Mouse (Mus musculus) heart, embryonic 16.5 days (tissue): Measurements from ENCODE around the gene Wipi1. TPM values are rescaled to one million over a fixed set of nuclear protein-coding genes. Genes with fewer than 3 reads are reported as not detected.
A peak's percentile ranks its signal among the peaks of the same experiment; 100 is the strongest.

Experiments used
- ATAC-seq: fragments of 200-750 bp; cut with Nextera tagmentation; replicated peaks from 2 replicates; pipeline ENCODE4 v1.8.0; 2017; ENCODE audit warnings: moderate number of reproducible peaks; ENCODE audit not compliant: insufficient read depth, low FRiP score; ENCODE audit errors: extremely low read depth
- H3K27ac ChIP-seq: fragments of 300-500 bp; sonication (generic); 2 replicates; pipeline ENCODE4 v1.5.1; 2014; ENCODE audit warnings: mild to moderate bottlenecking, low read length, control low read depth, moderate library complexity
- H3K27me3 ChIP-seq: fragments of 300-500 bp; sonication (generic); 2 replicates; pipeline ENCODE4 v1.6.1; 2014; ENCODE audit warnings: low read length, mixed read lengths; ENCODE audit not compliant: control insufficient read depth, insufficient read depth
- H3K36me3 ChIP-seq: fragments of 300-500 bp; sonication (generic); 2 replicates; pipeline ENCODE4 v1.6.1; 2014; ENCODE audit not compliant: control insufficient read depth, insufficient read depth
- H3K4me1 ChIP-seq: fragments of 300-500 bp; sonication (generic); 2 replicates; pipeline ENCODE4 v1.6.1; 2014; ENCODE audit warnings: low read length, mixed read lengths; ENCODE audit not compliant: control insufficient read depth, insufficient read depth
- H3K4me2 ChIP-seq: fragments of 300-500 bp; sonication (generic); 2 replicates; pipeline ENCODE4 v1.6.1; 2014; ENCODE audit warnings: low read depth, mild to moderate bottlenecking, control low read depth, low read length
- H3K4me3 ChIP-seq: fragments of 300-500 bp; sonication (generic); 2 replicates; pipeline ENCODE4 v1.5.1; 2014; ENCODE audit warnings: mild to moderate bottlenecking, control low read depth, low read length
- H3K9ac ChIP-seq: fragments of 300-500 bp; sonication (generic); 2 replicates; pipeline ENCODE4 v1.6.1; 2014; ENCODE audit warnings: low read length, control low read depth
- H3K9me3 ChIP-seq: fragments of 300-500 bp; sonication (generic); replicated peaks from 2 replicates; pipeline ENCODE4 v1.6.1; 2016; ENCODE audit warnings: low read length; ENCODE audit not compliant: control insufficient read depth
- WGBS: fragments of 180-500 bp; shearing (Covaris S2); extraction: QIAGEN DNeasy Blood & Tissue Kit; methylation state at CpG from one replicate; pipeline ENCODE4 v1.1.7; 2014; 5-methylcytosine and 5-hydroxymethylcytosine counted together
- polyA plus RNA-seq: library from polyadenylated mRNA; unstranded; fragments of >200 nt; fragmentation: Nextera tagmentation; extraction: Ambion mirVana; gene quantifications from 2 replicates; pipeline ENCODE4 v1.2.1, GENCODE M21; 2015

Wipi1 gene
- polyA plus RNA-seq, 1 experiment from 2014 or later = 55.3 TPM

GRCm38 (mm10) chr11:109545265-109545664 is 66.5 kb downstream of the Wipi1 start:
- H3K9ac ChIP-seq = no peak overlapping the region
- 28% methylated on average over 7 of the region's 7 CpGs for WGBS
- H3K4me2 ChIP-seq = peak overlapping the region; percentile 33; the same call in 1 of the 2 replicates
- H3K4me3 ChIP-seq = no peak overlapping the region
- no peak for ATAC-seq
- peaks cover 18% of the 10 kb centered on the region for H3K4me1 ChIP-seq
- H3K27ac ChIP-seq = no peak overlapping the region
- no peaks in the 10 kb centered on the region for H3K36me3 ChIP-seq
- no peaks in the 10 kb centered on the region for H3K27me3 ChIP-seq
- H3K9me3 ChIP-seq = no peaks in the 10 kb centered on the region

- no peak overlapping the region for H3K4me3 ChIP-seq
- H3K9me3 ChIP-seq = no peaks in the 10 kb centered on the region
- peaks cover 18% of the 10 kb centered on the region for H3K4me1 ChIP-seq
- 65% methylated on average over 7 of the region's 7 CpGs for WGBS
- no peaks in the 10 kb centered on the region for H3K27me3 ChIP-seq
- no peaks in the 10 kb centered on the region for H3K36me3 ChIP-seq
- no peak overlapping the region for H3K9ac ChIP-seq
- H3K27ac ChIP-seq = no peak overlapping the region
- H3K4me2 ChIP-seq = no peak overlapping the region
- ATAC-seq = no peak
Observed at GRCm38 (mm10) chr11:109544432-109544831, 67.3 kb downstream of the Wipi1 start.

GRCm38 (mm10) chr11:109543466-109543865 is 68.3 kb downstream of the Wipi1 start:
- Histone ChIP-seq H3K9ac (no peak overlapping the region), H3K27ac (no peak overlapping the region), H3K36me3 (no peaks in the 10 kb centered on the region), H3K4me1 (peaks cover 18% of the 10 kb centered on the region), H3K9me3 (no peaks in the 10 kb centered on the region), H3K4me3 (no peak overlapping the region), H3K4me2 (no peak overlapping the region), H3K27me3 (no peaks in the 10 kb centered on the region)
- 74% methylated on average over 9 of the region's 9 CpGs for WGBS
- no peak for ATAC-seq

DNA sequence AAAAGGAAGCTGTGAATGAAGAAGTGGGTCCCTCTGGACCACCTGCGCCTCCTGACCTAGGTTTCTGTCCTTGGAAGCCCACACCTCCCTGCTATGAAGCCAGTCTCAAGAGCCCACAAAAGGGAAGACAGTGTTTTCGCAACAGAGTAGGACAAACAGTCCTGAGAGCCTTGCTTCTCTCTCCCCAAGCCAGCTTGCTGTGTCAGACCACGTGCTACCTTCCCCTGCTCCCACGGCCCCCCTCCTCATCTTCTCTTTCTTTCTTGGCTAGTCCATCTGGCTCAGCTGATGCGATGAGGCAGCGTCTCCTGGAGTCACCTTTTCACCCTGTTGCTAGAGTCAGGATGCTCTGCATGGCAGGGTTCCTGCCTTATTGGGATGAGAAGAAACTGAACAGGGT is 72.5 kb downstream of the Wipi1 start:
- Histone ChIP-seq H3K9ac (no peak overlapping the region), H3K36me3 (no peaks in the 10 kb centered on the region), H3K4me2 (no peak overlapping the region), H3K4me1 (no peaks in the 10 kb centered on the region), H3K27me3 (no peaks in the 10 kb centered on the region), H3K4me3 (no peak overlapping the region), H3K27ac (no peak overlapping the region), H3K9me3 (no peaks in the 10 kb centered on the region)
- no peak for ATAC-seq
- 43% methylated on average over 6 of the region's 6 CpGs for WGBS

DNA sequence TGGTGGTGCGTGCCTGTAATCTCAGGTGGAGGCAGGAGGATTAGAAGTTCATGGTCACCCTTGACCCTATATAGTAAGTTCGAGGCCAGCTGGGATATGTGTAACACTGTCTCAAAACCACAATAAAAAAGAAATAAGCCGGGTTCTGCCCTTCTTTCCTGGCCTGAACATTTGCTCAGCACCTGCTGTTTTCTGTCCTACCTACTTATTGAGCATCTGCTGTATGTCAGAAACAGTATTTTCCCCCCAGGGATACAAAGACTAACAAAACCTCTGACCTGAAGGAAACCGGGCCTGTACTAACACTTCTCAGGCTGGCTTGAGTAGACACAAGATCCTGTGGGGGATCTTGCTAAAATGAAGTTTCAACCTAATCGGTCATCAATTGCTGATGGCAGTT is 74.8 kb downstream of the Wipi1 start:
- 75% methylated on average over 5 of the region's 5 CpGs for WGBS
- H3K4me3 ChIP-seq = no peak overlapping the region
- no peak overlapping the region for H3K4me2 ChIP-seq
- H3K9me3 ChIP-seq = no peaks in the 10 kb centered on the region
- no peaks in the 10 kb centered on the region for H3K4me1 ChIP-seq
- H3K27me3 ChIP-seq = no peaks in the 10 kb centered on the region
- no peak overlapping the region for H3K27ac ChIP-seq
- H3K36me3 ChIP-seq = no peaks in the 10 kb centered on the region
- no peak for ATAC-seq
- no peak overlapping the region for H3K9ac ChIP-seq

DNA sequence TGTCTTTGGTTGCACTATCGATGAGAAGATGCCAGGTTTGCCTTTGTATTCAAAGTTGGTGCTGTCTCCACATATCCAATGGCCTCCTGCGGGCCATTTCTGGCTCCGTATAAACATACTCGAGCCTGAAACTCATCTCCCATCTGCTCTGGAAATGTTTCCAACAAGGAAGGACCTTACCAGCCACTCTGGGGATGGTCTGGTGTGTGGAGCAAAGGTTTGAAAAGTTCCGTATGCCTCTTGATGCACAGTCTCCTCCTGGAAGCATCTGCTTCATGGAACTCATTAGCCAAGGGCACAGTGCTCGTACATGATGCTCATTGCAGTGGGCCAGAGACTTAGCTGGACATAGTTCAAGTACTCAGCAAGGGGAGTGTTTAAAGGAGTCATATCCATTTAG is 75.8 kb downstream of the Wipi1 start:
- Histone ChIP-seq H3K27me3 (no peaks in the 10 kb centered on the region), H3K4me2 (no peak overlapping the region), H3K9me3 (no peaks in the 10 kb centered on the region), H3K36me3 (no peaks in the 10 kb centered on the region), H3K9ac (no peak overlapping the region), H3K27ac (no peak overlapping the region), H3K4me1 (no peaks in the 10 kb centered on the region), H3K4me3 (no peak overlapping the region)
- 89% methylated on average over 6 of the region's 6 CpGs for WGBS
- ATAC-seq = no peak

DNA sequence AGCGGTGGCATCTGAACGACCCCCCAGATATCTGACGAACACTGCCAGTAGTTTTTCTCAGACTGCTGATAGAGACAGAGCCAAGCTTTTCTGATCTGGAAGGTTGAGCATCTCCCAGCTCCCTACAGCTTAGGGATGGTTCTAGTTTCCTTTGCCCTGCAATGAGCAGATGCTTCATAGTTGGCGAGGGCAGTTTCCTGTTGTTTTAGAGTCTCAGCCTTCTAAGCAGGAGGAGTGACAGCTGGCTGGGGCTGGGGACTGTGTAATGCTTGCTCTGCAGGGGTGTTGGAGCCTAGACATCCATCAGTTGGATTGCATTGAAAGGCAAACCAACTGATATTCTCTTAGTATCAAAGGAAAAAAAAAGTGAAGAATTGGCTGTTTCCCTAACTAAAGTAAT is 81.7 kb downstream of the Wipi1 start:
- no peaks in the 10 kb centered on the region for H3K27me3 ChIP-seq
- WGBS = 79% methylated on average over 4 of the region's 4 CpGs
- no peak overlapping the region for H3K9ac ChIP-seq
- ATAC-seq = no peak
- H3K36me3 ChIP-seq = no peaks in the 10 kb centered on the region
- H3K4me1 ChIP-seq = no peaks in the 10 kb centered on the region
- no peak overlapping the region for H3K4me3 ChIP-seq
- H3K9me3 ChIP-seq = no peaks in the 10 kb centered on the region
- H3K27ac ChIP-seq = no peak overlapping the region
- no peak overlapping the region for H3K4me2 ChIP-seq

- ATAC-seq = no peak
- H3K4me1 ChIP-seq = no peaks in the 10 kb centered on the region
- no peak overlapping the region for H3K27ac ChIP-seq
- no peaks in the 10 kb centered on the region for H3K36me3 ChIP-seq
- no peaks in the 10 kb centered on the region for H3K27me3 ChIP-seq
- no peaks in the 10 kb centered on the region for H3K9me3 ChIP-seq
- 87% methylated on average over 4 of the region's 4 CpGs for WGBS
- H3K4me3 ChIP-seq = no peak overlapping the region
- no peak overlapping the region for H3K9ac ChIP-seq
- H3K4me2 ChIP-seq = no peak overlapping the region
Observed at GRCm38 (mm10) chr11:109525571-109525970, 86.2 kb downstream of the Wipi1 start.

DNA sequence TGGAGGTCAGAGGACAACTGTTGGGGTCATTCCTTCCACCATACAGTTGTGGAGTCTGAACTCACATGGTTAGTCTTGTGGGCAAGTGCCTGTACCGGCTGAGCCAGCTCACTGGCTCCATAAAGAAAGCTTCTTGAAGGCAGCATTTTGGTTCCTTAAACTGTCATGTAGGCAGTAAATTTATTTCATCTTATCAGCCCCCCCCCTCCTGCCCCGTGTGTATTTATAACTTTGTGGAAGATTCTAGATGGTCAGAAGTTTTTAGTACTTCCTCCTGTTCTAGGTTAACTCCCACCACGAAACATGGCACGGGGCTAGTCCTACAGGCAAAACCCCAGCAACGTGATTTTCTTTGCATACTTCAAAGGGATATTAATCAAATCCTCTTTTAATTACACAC is 86.9 kb downstream of the Wipi1 start:
- H3K27me3 ChIP-seq = no peaks in the 10 kb centered on the region
- WGBS = 75% methylated on average over 5 of the region's 5 CpGs
- H3K4me3 ChIP-seq = no peak overlapping the region
- no peak for ATAC-seq
- no peaks in the 10 kb centered on the region for H3K4me1 ChIP-seq
- no peak overlapping the region for H3K9ac ChIP-seq
- no peaks in the 10 kb centered on the region for H3K36me3 ChIP-seq
- no peak overlapping the region for H3K4me2 ChIP-seq
- no peak overlapping the region for H3K27ac ChIP-seq
- no peaks in the 10 kb centered on the region for H3K9me3 ChIP-seq
